Mouse (Mus musculus): ENCODE measurements around the gene Drap1. TPM values are rescaled to one million over a fixed set of nuclear protein-coding genes. Genes with fewer than 3 reads are reported as not detected.
A peak's percentile ranks its signal among the peaks of the same experiment; 100 is the strongest.
"Not testable (repeated sequence)": the region's sequence is repeated elsewhere in the genome, so short reads cannot be mapped to it uniquely, and the experiment has no call there.

Gene Drap1
- total RNA-seq, 1 experiment from 2014 or later, result 210 TPM

GRCm38 (mm10) chr19:5420579-5420978 is 4.2 kb downstream of the Drap1 start:
- DNase-seq, result no peak

DNA sequence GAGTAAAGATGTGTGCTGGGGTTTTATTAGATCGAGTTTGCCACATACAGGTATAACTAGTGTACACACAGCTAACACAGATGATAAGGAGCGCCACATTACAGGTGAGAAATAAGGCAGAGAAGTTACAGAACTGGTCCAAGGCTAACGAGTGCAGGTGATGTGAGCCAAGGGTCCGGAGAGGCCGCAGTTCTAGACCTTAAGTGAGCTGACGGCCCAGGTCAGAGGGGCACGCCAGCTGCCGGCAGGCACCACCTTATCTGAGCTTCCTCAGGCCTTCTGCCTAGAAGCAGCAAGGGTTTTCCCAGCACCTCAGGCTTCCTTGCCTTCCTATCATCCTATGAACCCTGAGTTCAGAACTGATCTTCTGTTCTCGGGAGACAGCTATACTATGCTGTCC is 5.1 kb downstream of the Drap1 start:
- DNase-seq, result no peak

- no peak for DNase-seq
Observed at GRCm38 (mm10) chr19:5418750-5419466, 5.9 kb downstream of the Drap1 start.

- DNase-seq, result peak; percentile 63
Observed at GRCm38 (mm10) chr19:5414534-5414957, 10.2 kb downstream of the Drap1 start.

GRCm38 (mm10) chr19:5413840-5414239 is 10.9 kb downstream of the Drap1 start:
- DNase-seq, result no peak

GRCm38 (mm10) chr19:5411961-5412360 is 12.8 kb downstream of the Drap1 start:
- no peak for DNase-seq

- no peak for DNase-seq
Observed at GRCm38 (mm10) chr19:5410641-5411040, 14.1 kb downstream of the Drap1 start.

DNA sequence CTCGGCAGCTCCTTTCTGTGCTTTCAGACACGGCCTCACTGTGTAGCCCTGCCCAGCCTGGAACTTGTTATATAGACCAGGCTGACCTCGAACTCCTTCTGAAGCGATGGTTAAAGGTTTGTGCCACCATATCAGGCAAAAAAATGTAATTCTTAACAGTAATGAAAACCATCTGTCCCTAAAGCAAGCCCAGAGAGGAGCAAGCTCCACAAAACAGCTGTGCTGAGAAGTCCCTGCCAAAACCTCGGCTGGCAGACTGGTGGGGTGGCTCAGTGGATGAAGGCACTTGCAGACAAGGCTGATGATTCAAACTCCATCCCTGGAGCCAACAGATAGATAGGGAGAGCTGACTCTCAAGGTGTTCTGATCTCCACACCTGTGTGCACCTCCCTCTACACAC is 15.7 kb downstream of the Drap1 start:
- DNase-seq, result no peak

GRCm38 (mm10) chr19:5408057-5409001 is 16.4 kb downstream of the Drap1 start:
- DNase-seq, result no peak

DNA sequence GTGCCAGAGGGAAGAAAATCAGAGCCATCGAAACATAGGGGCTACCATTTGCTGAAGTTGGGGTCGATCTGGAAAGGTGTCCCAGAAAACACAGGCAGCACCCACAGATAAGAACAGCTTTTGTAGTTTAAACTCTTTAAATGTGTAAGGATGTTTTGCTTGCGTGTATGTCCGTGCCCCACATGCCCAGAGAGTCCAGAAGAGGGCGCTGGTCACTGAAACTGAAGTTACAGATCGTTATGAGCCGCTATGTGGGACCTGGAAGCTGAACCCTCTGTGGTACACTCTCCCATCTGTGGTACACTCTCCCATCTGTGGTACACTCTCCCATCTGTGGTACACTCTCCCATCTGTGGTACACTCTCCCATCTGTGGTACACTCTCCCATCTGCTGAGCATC is 17.6 kb downstream of the Drap1 start:
- peak; percentile 84 for DNase-seq

DNA sequence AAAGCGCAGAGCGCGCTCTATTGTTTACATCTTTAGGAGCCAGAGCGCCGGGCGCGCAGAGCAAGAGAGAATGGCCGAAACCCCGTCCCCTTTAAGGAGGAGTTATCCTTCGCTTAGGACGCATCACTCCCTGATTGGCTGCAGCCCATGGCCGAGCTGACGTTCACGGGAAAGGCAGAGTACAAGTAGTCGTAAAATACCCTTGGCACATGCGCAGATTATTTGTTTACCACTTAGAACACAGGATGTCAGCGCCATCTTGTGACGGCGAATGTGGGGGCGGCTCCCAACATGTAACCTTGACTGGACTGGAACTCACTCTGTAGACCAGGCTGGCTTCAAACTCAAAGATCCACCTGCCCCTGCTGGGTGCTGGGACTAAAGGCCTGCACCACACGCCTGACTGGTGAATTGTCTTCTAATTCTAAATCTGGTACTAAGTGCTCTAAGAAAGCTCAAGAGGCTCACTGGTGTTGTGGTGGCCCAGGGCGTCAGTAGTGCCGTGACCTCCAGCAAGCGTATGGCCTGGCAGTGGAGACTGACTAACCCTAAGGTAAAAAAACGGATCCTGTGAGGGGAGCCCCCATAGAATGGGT is 18.1 kb downstream of the Drap1 start:
- DNase-seq, result peak; percentile 63

- DNase-seq, result no peak
Observed at GRCm38 (mm10) chr19:5405924-5406323, 18.9 kb downstream of the Drap1 start.

DNA sequence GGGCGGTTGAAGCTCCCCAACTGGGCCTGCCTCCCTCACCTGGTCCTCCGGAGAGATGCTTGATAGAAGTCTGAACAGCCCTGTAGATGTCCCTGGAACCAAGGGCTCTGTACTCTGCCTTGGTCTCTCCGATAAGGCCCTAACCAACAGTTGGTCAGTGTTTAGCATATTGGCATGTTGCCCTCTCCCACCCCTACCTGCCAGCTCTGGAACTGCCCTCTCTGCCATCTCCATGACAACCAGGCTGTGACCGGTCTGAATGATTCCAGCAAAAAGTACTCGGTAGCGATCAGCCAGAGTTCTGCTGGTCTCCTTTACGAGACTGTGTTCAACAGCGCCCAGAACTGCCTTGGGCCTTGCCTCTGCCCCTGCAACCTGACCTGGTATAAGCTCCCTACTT is 22.5 kb downstream of the Drap1 start, which contains the start of gene Tsga10ip:
Tsga10ip (minus strand) TSS at position 234 of the 400 bp plus-strand sequence.
- no peak for DNase-seq

- DNase-seq, result not testable (repeated sequence)
Observed at GRCm38 (mm10) chr19:5401073-5401472, 23.7 kb downstream of the Drap1 start.

- no peak for DNase-seq
Observed at GRCm38 (mm10) chr19:5395371-5395770, 29.4 kb downstream of the Drap1 start.

DNA sequence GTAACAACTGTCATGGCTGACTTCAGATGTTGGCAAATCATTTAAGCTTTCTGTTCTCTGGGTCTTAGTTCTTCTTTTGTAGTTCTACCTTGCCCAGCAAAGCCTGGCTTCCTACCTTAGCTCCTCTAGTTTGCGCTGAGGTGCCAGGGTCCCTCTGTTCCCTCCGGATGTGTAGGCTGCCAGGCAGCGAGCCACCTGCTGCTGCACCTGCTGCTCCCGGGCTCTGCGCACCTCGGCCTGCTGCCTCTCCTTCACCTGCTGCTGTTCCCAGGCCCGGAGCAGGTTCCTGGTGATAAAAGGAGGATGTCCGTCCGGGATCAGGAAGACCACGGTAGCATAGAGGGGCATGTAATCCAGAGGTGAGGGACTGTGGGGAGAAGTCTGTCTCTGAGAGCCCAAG is 30.6 kb downstream of the Drap1 start:
- DNase-seq, result no peak

DNA sequence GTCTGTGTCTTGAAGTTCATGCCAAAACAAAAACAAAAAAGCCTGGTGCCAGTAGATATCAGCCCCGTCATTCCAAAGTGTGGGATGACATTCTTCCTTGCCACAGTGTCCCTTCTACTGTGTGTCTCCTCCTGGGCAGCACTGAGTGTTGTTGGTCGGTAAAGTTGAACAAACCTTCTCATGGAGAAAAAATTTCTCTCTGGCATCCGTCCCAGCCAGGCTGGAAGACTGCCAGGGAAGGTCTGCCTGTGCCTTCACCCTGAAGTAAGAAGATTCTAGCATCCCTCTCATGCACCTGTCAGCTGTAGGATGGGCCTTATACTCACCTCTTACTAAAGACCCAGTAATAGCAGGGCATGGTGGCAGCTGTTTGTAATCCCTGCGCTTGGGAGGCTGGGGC is 31.9 kb downstream of the Drap1 start:
- peak; percentile 89 for DNase-seq

DNA sequence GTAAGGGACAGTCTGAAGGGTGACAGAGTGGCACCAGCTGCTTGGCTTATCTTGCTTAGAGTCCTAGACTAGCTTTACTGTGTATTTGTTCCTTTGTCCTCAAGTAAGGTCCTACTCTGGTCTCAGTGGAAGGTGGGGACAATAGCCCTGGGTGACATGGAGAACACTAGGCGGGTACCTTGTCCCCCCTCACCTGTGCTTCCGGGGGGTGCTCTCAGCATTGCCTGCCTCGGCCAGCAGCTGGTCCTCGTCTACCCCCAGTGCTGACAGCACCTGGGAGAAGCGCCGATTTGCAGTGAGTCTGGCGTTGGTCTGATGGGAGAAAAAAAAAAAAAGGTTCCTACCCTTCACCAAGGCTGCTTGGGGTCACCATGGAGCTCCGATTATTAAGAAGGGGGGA is 34.4 kb downstream of the Drap1 start:
- DNase-seq, result no peak

DNA sequence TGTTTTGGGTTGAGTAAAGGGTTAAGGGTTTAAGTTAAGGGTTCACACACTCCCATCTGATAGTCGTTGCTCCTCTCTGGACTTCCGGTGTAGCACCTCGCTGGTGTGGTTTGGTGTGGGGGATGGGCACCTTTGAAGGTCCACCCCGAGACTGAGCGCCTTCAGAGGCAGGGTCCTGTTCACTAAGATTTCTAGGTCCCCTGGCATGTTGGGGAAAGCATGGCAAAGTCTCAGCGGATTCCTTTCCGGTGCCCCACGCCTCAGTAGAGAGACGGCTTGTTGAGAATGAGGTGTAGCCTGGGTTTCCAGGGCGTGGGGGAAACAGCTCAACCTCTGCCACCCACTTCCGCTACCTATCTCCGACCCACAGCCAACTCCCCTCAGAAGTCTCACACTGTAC is 35.1 kb downstream of the Drap1 start:
- peak; percentile 66 for DNase-seq

GRCm38 (mm10) chr19:5388588-5389242 is 36.1 kb downstream of the Drap1 start, which contains the start of gene Sart1:
TSS of gene Sart1 (minus strand) at chr19:5388703.
- DNase-seq, result peak; percentile 98

DNA sequence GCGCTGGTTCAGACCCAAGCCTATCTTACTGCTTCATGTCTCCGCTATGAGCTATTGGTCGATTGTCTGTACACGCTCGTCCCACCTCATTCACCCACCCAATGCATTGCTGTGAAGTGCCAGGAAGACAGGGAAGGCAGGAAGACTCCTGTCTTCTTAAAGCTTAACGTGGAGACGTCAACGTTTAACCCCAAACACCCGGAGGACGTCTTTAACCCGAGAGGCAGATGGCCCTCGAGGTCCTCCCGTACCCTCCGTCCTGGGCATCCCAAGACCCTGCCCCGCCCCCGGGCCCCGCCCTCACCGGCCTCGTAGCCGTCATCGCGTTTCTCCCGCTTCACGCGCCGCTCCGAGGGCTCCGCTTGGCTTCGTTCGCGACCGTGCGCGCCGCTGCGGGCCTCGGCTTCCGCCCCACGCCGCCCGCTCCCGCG is 36.8 kb downstream of the Drap1 start:
- DNase-seq, result peak; percentile 69

GRCm38 (mm10) chr19:5384715-5385114 is 40.1 kb downstream of the Drap1 start:
- DNase-seq, result no peak

Data from adrenal gland, postnatal 14 days (tissue).